Mouse (Mus musculus) v-Abl transformed pro-B cells (cell line): Measurements from ENCODE around the gene Atp5d.

Experiments used
- in situ Hi-C, 2 experiments: fragments of 400-800 bp; cut with MboI; formaldehyde crosslinking; loops; one replicate each; pipeline ENCODE4 v1.15.1; 2025; ENCODE audit not compliant: unreplicated experiment in 2 of 2

The Atp5d gene

DNA sequence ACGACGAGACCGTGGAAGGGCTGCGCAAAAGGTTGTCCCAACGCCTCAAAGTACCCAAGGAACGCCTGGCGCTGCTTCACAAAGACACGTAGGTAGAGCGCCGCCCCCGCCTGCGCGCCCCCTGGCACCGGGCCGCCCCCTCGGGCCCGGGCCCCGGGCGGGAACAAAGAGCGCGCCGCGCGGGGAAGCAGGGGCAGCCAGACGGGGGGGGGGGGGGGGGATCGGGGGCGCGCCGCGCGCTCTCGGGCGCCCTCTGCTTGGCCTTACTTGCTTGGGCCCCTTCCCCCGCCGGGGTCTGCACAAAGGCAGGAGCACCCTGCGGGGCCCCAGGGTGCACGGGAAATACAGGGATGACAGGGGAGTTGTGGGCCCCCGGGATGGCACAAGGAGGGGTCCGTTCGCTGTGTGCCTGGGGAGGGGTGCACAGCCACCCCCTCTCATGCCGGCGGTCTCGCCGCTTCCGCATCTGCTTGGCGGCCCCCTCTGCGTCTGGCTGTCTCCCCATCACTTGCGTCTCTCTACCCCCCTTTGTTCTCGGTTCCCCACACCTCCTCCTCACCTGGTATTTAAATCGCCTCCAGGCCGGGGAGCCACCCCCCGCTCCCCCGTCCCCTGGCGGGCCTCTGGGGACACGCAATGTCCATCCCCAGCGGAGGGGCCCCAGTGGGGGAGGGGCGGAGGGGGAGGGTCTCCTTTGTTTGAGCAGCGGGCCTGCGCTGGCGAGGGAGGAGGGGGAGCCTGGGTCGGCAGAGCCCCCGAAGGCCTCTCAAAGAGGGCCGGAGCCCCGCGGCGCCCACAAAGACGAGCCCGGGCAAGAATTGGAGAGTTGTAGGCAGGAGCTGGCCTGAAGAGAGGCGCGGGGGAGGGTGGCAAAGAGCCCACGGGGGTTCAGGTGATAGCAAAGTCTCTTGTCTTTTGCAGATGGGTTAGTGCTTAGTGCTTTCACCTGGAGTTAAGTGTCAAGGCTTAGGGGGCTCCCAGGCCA lies 12.1 kb downstream of the Atp5d start:
- in situ Hi-C loops: loop anchor here in 1 of 2 experiments (25.0 kb wide), 1 partner anchor 537 kb away; the partner anchor contains the start of gene Mknk2

DNA sequence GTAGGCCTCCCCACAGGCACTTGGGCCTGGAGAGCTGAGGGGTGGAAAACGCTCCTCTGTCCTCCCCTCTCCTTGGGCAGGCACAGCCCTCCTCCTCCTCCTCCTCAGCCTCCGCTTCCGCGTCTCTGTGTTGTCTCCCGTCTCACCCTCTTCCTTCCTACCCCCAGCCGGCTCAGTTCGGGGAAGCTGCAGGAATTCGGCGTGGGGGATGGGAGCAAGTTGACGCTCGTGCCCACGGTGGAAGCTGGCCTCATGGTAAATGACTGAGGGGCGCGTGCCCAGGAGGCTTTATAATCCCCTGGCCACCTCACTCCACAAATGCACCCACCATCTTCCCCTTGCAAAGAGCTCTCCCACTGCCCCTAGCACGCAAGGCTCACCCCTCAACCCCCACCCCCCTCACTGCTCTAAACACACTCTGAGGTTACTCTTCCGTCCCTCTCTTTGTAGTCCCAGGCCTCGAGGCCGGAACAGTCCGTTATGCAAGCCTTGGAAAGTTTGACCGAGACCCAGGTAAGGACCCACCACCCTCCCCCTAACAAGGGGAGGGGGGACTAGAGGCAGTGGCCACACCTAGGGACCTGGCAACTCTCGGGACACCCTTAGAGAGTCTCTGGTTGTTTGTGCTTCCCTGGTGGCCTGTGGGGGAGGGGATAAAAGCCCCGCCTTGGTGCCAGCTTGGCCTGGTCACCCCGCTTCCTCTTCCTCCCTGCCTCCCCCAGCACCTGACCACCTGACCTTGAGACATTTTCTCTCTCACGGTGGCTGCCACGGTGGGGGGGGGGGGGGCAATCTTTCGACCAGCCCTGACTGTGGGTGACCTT lies 13.0 kb downstream of the Atp5d start:
- in situ Hi-C loops: loop anchor here in 1 of 2 experiments (25.0 kb wide), 1 partner anchor 536 kb away; the partner anchor contains the start of gene Mknk2

DNA sequence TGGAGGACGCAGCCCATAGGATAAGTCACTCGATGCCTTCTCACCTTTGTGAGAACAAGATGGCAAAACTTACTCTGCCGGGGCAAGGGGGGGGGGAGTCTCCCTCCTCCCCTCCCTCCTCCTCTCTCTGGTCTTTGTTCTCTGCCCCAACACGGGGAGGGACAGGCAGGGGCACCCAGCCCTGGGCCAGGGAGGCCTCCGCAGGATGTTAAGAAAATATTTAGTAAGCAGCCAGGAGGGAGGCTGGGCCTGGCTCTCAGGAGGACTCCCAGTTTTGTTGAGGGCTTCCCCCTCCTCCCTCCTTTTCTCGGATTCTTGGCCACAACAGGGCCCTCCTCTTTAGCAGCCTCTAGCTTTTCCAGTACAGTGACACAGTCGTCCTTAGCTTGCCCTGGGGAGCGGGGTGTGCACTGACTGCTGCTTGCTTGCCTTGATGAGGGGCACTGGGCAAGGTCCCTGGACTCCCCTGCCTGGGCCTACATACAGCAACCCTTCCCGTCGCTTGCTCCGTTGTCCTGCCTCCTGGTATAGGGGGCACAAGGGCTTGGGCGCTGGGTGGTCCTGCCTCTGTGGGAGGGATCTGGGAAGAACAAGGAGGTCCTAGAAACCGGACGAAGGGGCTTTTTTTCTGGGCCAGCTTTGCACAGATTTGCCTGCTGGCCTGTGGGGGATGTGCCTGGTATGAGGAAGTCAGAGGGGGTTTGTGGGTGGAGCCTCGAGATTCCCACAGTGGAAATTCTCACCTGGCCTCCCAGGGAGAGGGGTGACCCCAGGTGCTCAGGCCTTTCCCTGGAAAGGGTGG lies 13.8 kb downstream of the Atp5d start:
- in situ Hi-C loops: loop anchor here in 1 of 2 experiments (25.0 kb wide), 1 partner anchor 535 kb away; the partner anchor contains the start of gene Mknk2

DNA sequence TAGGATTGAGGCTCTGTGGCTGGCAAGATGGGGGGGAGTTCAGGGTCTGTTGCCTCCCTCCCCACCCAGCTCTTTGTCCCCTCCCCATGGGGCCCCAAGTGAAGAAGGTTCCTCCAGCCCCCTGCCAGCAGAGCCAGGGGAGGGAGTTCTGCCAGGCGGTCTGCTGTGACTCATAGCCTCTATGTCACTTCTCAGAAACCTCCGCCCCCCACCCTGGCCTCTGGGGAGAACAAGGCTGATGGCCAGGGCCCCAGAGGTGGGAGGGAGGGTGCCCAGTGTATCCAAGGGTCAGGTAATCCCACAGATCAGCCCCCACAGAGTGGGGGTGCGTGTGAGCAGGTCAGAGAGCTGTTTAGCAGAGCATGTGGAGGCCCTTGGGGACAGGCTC lies 14.4 kb downstream of the Atp5d start:
- in situ Hi-C loops: loop anchor here in 1 of 2 experiments (25.0 kb wide), 1 partner anchor 534 kb away; the partner anchor contains the start of gene Mknk2

DNA sequence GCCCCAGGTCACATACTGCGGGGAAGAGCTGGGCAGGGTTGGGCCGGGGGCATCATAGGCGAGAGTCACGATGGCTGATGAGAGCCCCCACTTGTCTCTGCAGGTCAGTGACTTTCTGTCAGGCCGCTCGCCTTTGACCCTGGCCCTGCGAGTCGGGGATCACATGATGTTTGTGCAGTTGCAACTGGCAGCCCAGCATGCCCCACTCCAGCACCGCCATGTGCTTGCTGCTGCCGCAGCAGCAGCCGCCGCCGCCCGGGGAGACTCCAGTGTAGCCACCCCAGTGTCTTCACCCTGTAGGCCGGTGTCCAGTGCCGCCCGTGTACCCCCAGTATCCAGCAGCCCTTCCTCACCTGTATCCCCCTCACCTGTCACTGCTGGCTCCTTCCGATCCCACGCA lies 15.3 kb downstream of the Atp5d start:
- in situ Hi-C loops: loop anchor here in 1 of 2 experiments (25.0 kb wide), 1 partner anchor 534 kb away; the partner anchor contains the start of gene Mknk2

DNA sequence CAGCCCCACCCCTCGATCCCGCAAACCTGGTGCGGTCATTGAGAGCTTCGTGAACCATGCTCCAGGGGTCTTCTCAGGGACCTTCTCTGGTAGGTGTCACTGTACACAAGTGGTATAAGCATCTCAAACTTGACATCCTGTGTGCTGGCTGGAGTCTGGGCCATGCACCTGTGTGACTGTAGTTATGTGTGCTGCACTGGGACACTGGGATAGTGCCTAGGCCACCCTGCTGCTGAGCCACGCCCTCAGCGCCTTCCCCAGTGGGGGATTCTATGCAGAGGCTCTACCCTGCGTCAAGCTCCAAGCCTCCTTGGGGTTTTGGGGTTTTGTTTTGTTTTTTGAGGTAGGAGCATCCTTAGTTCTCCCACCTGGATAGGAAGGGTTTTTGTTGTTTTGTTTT lies 16.0 kb downstream of the Atp5d start:
- in situ Hi-C loops: loop anchor here in 1 of 2 experiments (25.0 kb wide), 1 partner anchor 533 kb away; the partner anchor contains the start of gene Mknk2

DNA sequence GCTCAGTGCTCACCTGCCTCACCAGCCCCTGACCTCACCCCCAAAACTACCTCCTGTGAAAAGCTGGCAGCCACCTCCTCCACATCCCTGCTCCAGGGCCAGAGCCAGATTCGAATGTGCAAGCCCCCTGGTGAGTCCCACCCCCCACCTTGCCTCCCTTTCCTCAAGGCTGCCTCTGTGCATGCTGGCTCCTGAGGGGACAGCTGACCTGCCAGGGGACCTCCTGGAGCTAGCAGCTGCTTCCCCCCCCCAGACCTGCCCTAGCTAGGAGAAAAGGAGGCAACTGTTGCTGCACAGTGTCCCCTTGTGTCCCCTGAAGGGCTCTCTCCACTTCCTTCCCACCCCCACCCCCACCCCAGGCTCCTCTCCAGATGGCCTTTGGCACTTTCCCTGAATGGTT lies 16.8 kb downstream of the Atp5d start:
- in situ Hi-C loops: loop anchor here in 1 of 2 experiments (25.0 kb wide), 1 partner anchor 532 kb away; the partner anchor contains the start of gene Mknk2

DNA sequence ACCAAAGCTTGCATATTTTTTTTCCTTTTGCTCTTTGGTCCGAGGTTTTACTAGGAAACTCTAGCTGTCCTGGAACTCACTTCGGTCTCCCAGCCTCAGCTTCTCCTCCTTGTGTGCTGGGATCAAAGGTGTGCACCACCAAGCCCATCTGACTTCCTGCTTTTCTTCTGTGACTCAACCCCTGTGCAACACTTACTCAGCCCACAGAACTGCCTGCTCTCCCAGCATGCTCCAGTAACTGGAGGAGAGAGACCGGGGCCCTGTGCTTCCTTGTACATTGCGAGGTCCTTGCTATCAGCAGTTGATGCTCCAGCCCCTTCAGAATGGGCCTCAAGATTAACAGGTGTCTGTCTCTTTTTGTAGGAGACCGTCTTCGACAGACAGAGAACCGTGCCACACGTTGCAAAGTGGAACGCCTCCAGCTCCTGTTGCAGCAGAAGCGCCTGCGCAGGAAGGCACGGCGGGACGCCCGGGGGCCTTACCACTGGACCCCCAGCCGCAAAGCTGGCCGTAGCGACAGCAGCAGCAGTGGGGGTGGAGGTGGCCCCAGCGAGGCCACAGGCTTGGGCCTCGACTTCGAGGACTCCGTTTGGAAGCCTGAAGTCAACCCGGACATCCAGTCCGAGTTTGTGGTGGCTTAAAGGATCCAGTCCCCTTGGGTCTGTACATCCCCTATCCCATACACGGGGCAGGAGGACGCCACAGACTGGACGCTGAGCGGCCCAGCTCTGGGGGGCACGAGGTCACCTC lies 17.7 kb downstream of the Atp5d start:
- in situ Hi-C loops: loop anchor here in 1 of 2 experiments (25.0 kb wide), 1 partner anchor 531 kb away; the partner anchor contains the start of gene Mknk2

DNA sequence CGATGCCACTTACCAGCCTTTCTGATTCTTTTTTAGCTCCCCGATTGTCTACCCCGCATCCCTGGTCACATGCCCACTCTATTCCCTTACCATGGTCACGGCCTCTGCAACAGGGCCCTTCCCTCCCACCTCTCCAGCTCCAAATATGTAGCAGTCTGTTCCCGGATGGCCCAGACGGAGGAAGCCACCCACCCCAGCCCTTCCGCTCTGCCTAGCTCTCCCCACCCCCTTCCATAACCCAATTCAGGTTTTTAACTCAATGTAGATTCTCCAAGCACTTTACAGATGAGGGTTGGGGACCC lies 18.3 kb downstream of the Atp5d start:
- in situ Hi-C loops: loop anchor here in 1 of 2 experiments (25.0 kb wide), 1 partner anchor 531 kb away; the partner anchor contains the start of gene Mknk2

DNA sequence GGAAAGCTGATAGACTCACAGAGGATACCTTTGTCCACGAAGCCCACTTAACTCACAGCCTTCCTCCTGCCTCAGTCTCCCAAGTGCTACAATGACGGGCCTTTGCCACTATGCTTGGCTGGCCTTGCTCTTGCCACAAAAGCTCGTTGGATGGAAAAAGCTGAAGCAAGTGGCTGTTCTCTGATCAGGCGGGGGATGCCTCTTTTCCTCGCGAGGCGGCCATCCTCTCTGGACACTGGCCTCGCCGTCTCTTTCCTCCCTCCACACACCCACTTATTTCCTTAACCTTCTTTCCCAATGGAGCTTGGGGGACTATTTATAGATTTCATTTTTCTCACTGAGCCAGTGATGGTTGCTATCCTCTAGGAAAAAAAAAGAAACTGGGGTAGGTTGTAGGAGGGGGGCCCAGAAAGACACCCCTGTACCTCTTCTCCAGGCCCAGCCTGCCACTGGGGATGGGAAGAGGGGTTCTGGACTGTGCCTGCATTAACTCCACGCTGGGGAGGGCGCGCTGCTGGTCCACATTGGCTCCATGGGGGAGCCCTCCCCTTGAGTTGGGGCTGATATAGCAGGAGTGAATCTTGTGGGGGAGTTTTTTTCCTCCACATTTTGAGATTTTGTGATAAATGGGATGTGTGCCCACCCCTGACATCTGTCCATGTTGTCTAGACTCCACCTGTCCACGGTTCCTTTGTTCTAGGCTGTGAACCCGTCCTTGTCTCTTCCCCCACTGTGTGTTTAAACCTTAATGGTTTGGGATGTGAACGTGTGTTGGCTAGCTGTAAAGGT lies 18.9 kb downstream of the Atp5d start:
- in situ Hi-C loops: loop anchor here in 1 of 2 experiments (25.0 kb wide), 1 partner anchor 530 kb away; the partner anchor contains the start of gene Mknk2

DNA sequence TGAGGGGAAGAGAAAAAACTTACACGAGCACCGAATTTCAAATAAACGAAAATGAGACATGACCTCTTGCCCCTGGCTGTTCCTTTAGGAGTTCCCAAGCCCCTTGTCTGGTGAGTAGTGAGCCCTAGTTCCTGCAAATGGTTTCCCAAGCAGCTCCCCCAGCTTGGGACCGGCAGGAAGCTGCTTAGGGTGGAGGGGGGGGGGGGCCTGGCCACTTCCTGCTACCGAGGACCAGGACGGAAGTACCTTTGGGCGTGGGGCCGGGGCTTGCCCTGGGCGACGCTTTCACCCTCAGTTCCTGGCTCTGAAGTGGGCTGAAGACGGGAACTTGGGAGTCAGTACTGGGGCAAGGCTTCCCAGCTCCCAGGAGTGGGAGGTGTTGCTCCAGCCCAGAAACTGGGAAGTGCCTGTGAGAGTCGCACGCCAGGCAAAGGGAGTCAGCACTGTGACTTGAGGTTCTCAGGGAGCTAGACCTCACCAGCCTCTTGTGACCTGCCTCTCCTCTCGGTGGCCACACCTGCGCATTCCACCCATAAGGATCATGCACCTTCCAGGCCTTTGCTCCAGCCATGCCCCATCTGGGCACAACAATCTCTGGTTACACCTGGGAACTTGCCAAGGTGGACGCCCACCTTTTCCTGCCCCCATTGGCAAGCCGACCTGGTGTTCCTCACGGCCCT lies 20.0 kb downstream of the Atp5d start:
- in situ Hi-C loops: loop anchor here in 1 of 2 experiments (25.0 kb wide), 1 partner anchor 529 kb away; the partner anchor contains the start of gene Mknk2

DNA sequence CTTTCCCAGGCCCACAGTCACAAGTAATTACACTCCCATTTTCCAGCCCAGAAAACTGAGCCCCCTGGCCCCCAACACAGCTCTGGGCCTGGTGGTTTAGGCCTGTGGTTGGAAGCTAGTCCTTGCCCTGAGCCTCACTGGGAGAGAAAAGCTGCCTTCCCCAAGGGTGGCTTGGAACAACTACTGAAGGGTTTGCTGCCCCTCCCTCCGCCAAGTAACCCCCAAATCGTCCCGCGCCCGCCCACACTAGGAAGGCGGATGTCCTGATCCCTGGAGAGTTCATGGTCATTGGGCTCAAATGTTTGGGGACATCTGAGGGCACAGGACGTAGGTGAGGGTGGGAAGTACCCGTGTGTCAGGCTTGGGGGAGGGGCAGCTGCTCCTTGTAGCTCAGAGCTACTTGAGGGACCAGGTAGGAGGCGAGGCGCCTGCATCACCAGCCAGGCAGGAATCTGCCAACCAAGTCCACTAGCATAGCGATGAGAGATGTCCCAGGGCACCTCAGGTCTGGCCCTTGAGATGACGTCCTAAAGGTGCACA lies 20.7 kb downstream of the Atp5d start:
- in situ Hi-C loops: loop anchor here in 1 of 2 experiments (25.0 kb wide), 1 partner anchor 528 kb away; the partner anchor contains the start of gene Mknk2

DNA sequence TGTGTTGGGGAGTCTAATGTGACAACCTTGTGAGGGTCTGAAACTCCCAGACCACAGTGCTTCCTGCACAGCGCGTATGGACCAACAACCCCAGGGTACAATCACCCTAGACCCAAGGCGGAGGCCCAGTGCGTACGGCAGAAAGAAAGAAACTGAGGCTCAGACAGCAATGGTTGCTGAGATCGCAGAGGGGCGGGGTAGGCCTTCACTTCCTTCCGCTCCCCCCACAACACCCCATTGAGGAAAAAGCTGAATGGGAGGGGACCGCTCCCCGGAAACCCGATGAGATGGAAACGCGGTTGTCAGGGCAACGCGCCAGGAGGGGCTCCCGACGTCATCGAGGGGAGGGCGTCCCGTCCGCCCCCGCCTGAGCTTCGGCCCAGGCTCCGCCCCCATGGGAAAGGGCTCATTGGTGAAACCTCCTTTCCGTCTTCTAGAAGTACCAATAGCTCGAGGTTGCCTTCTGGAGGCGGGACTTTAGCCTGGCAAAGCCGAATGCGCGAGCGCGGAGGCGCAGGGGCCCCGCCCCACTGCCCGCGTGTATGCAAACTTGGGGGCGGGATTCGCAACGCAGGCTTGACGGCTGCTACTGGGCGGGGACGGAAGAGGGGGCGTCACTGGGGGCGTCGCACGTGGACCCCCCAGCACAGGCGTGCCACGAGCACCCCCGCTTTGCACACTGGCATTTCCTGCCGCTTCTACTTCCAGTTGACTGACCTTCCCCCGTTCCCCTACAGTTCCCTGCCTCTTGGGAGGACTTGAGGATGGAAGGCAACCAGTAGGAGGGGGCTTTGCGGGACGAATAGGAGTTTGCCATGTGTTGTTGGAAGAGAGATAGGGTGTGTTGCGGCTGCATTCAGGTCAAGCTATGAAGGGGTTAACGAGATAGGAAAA lies 21.4 kb downstream of the Atp5d start:
- in situ Hi-C loops: loop anchor here in 1 of 2 experiments (25.0 kb wide), 1 partner anchor 527 kb away; the partner anchor contains the start of gene Mknk2

DNA sequence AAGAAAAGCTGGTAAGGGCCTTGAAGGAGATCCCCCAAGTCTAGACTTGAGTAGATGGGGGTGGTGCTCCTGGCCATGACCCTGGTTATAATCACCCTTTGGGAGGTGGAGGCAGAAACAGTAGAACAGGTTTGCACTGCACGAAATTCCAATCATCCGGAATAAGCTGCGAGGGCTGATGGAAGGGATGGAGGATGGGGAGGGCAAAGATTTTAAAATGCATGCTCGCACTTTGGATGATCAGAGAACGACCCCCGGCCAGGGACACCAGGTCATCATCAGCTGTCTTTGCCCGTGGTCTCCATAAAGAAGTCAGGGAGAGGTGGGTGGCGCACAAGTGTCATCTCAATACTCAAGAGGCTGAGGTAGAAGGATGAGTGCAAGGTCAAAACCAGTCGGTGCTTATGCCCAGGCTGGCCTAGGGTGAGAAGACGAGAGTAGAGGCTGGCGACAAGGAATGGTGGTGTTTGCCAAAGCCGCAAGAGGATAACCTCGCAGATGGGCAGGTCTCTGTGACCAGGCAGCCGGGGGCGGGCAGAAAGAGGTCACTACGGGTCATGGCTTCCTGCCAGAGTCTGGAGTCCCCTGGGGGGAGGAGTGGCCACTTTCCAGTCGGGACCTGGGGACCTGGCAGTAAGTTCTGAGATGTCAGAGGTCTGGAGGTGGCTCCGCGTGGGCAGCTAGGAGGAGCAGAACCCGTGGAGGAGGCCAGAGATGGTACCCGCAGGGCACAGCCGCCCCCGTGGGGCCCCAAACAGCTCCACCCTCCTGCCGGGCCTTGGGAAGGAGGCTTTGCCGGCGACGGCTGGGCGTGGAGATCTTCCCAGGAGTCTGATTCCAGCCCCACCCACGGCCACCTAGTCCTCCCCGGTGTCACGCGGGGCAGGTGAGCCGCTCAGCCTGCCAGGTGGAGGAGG lies 22.3 kb downstream of the Atp5d start:
- in situ Hi-C loops: loop anchor here in 1 of 2 experiments (25.0 kb wide), 1 partner anchor 527 kb away; the partner anchor contains the start of gene Mknk2
